Mouse (Mus musculus) monocyte, adult 2 months (primary cell): ENCODE measurements around the gene C130074G19Rik.
A peak's percentile ranks its signal among the peaks of the same experiment; 100 is the strongest.

ENCODE experiments used
- DNase-seq, 2 experiments: peaks; one replicate each; pipeline ENCODE4 v3.0.0; 2022; ENCODE audit warnings: low spot score in 2 of 2, low read depth in 1 of 2

C130074G19Rik gene

GRCm38 (mm10) chr1:184844326-184845066, 38.5 kb downstream of the C130074G19Rik start:
- DNase-seq, result no peak

- DNase-seq, result no peak
These were observed 45.4 kb downstream of the C130074G19Rik start for GRCm38 (mm10) chr1:184837649-184838048.

DNA sequence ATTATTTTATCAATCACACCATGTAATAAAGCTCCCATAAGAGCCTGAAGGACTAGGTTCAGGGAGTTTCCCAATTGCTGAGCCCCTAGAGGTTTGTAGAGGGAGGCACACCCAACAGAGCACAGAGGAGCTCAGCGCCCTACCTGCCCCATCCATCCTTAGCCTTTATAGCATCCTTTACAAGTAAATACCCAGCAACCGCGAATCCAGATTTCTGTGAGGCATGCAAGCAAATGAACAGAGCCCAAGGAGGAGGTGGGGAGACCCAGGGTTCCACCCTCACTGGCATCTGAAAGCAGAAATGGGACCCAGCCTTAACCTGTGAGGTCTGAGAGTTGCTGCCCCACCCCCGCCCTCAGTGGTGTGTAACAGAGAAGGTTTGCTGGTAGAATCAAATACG, 46.7 kb downstream of the C130074G19Rik start:
- no peak for DNase-seq

- DNase-seq, result no peak
These were observed 49.5 kb downstream of the C130074G19Rik start for GRCm38 (mm10) chr1:184833499-184833898.

- no peak for DNase-seq
These were observed 50.8 kb downstream of the C130074G19Rik start for GRCm38 (mm10) chr1:184832211-184832610.

GRCm38 (mm10) chr1:184829897-184830296, 53.1 kb downstream of the C130074G19Rik start:
- no peak for DNase-seq

- DNase-seq, result no peak
These were observed 55.8 kb downstream of the C130074G19Rik start for GRCm38 (mm10) chr1:184827175-184827701.

- DNase-seq, result no peak
These were observed 57.9 kb downstream of the C130074G19Rik start for GRCm38 (mm10) chr1:184825093-184825492.

- peak; percentile 50 to 63 for DNase-seq
These were observed 58.6 kb downstream of the C130074G19Rik start for GRCm38 (mm10) chr1:184824439-184824851.

DNA sequence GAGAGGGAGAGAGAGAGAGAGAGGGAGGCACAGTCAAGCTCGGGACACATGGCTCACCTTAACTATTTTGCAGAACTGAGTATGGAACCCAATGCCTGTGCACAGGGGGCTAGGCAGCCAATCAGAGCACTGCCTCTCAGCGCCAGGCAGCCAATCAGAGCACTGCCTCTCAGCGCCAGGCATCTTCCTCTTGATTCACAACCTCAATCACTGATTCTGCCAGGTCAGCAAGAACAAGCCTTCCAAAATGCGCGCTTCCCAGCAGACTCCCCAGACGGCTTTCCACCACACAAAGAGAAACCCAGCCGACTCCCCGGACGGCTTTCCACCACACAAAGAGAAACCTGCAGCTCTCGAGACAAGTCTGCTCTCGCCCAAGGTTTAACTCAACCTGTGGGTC, 60.3 kb downstream of the C130074G19Rik start:
- DNase-seq, result no peak
